Mouse (Mus musculus) neural tube, embryonic 14.5 days (tissue): Measurements from ENCODE around the gene Hdac9. TPM values are rescaled to one million over a fixed set of nuclear protein-coding genes. Genes with fewer than 3 reads are reported as not detected.

Experiments used
- ATAC-seq: fragments of 200-750 bp; cut with Nextera tagmentation; 2 replicates; pipeline ENCODE4 v1.8.0; 2017; ENCODE audit warnings: low read depth, mild to moderate bottlenecking, moderate TSS enrichment, moderate library complexity
- H3K27ac ChIP-seq: fragments of 300-500 bp; sonication (generic); 2 replicates; pipeline ENCODE4 v1.5.1; 2014; ENCODE audit warnings: low read depth, mild to moderate bottlenecking, control low read depth, low read length, moderate library complexity, mixed read lengths
- H3K27me3 ChIP-seq: fragments of 300-500 bp; sonication (generic); 2 replicates; pipeline ENCODE4 v1.6.1; 2014; ENCODE audit warnings: low read length; ENCODE audit not compliant: control insufficient read depth, insufficient read depth
- H3K36me3 ChIP-seq: fragments of 300-500 bp; sonication (generic); 2 replicates; pipeline ENCODE4 v1.6.1; 2014; ENCODE audit warnings: low read length, mixed read lengths; ENCODE audit not compliant: control insufficient read depth, insufficient read depth
- H3K4me1 ChIP-seq: fragments of 300-500 bp; sonication (generic); 2 replicates; pipeline ENCODE4 v1.6.1; 2014; ENCODE audit warnings: low read length; ENCODE audit not compliant: control insufficient read depth, insufficient read depth
- H3K4me2 ChIP-seq: fragments of 300-500 bp; sonication (generic); 2 replicates; pipeline ENCODE4 v1.6.1; 2014; ENCODE audit warnings: mild to moderate bottlenecking, low read depth, low read length, control low read depth
- H3K4me3 ChIP-seq: fragments of 300-500 bp; sonication (generic); 2 replicates; pipeline ENCODE4 v1.5.1; 2014; ENCODE audit warnings: low read depth, low read length, control low read depth, mixed read lengths
- H3K9ac ChIP-seq: fragments of 300-500 bp; sonication (generic); replicated peaks from 2 replicates; pipeline ENCODE4 v1.6.1; 2014; ENCODE audit warnings: low read depth, mild to moderate bottlenecking, control low read depth, low read length, mixed read lengths
- H3K9me3 ChIP-seq: fragments of 300-500 bp; sonication (generic); 2 replicates; pipeline ENCODE4 v1.6.1; 2016; ENCODE audit warnings: low read length; ENCODE audit not compliant: control insufficient read depth
- WGBS: fragments of 180-500 bp; shearing (Covaris S2); extraction: QIAGEN DNeasy Blood & Tissue Kit; methylation state at CpG from one replicate; pipeline ENCODE4 v1.1.7; 2014; 5-methylcytosine and 5-hydroxymethylcytosine counted together
- polyA plus RNA-seq: library from polyadenylated mRNA; unstranded; fragments of >200 nt; fragmentation: Nextera tagmentation; extraction: Ambion mirVana; gene quantifications from 2 replicates; pipeline ENCODE4 v1.2.1, GENCODE M21; 2014

Gene Hdac9
- polyA plus RNA-seq, 1 experiment from 2014 or later, result 14.1 TPM

DNA sequence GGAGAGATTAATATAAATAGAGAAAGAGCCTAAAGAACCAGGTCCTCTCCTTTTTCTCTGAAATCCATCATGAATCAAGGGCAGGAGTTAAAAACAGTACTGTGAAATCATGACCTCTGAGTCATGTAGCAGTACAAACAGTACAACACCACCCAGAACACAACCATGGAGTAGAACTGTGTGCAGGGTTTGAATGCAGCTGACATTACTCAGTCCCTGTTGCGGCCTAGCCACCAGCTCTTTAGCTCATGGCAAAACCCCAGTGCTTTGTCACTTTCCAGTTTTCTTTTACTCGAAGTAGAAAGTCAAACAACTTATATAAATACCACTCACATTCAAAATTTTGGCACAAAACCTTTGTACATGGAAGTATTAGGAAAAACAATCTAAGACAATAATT, 395.4 kb downstream of the Hdac9 start:
- Histone ChIP-seq H3K9ac (no peak overlapping the region), H3K36me3 (no peaks in the 10 kb centered on the region), H3K27me3 (no peaks in the 10 kb centered on the region), H3K4me1 (no peaks in the 10 kb centered on the region), H3K4me2 (no peak overlapping the region), H3K4me3 (no peak overlapping the region), H3K9me3 (no peaks in the 10 kb centered on the region), H3K27ac (no peak overlapping the region)
- ATAC-seq, result no peak
- 95% methylated on average over 2 of the region's 2 CpGs for WGBS

DNA sequence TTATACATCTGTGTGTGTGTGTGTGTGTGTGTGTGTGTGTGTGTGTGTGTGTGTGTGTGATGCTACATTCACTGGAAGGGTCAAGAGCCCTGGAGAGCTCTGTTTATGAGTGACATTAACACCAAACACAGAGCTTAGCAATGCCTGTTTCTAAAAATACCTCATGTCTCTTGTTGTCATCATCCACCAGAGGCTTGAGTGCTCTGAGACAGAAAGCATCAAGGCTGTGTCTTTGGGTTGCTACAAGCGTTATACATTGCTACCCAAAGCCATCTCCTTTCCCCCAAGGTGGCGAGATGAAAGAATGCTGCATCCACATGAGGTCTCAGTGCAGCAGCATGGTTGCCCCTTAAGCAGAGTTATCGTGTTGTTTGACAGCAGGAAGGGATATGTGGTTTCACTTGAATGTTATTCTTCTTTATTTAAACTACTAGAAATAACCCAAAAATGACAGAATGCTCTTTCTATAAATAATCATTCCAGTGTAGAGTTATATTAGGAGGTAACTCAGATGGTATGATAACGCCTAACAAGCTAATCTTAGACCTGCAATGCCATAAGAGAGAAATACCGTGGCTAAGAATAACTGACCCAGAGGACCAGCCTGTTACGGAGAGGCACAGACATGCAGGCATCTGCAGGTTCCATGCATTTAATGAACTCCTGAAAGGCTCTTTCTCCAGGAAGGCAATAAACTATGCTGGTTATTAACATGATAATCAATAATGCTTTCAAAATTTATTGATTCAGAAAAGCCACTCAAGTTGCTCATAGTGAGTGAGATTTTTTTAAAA, 399.9 kb downstream of the Hdac9 start:
- Histone ChIP-seq H3K36me3 (no peaks in the 10 kb centered on the region), H3K27ac (no peak overlapping the region), H3K9me3 (no peaks in the 10 kb centered on the region), H3K9ac (no peak overlapping the region), H3K4me3 (no peak overlapping the region), H3K4me2 (no peak overlapping the region), H3K27me3 (no peaks in the 10 kb centered on the region), H3K4me1 (no peaks in the 10 kb centered on the region)
- no peak; the same call in 1 of the 2 replicates for ATAC-seq
- WGBS, result 58% methylated on average over 6 of the region's 6 CpGs

DNA sequence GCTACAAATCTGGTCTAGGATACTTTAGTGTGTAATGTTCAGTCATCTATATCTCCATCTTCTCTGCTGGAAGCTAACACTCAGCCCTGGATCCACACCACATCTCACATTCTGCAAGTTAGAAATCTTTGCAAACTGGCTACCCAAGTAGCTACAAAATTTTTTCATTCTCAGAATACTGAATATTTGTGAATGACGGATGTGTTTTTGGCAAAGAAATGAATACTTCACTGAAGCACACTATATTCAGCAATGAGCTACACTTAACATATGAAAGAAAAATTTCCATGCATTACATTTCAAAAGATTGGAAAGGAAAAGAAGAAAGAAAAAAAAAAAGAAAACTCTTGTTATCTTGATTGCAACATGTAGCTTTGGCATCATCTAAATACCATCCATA, 410.6 kb downstream of the Hdac9 start:
- Histone ChIP-seq H3K27ac (no peak overlapping the region), H3K9ac (no peak overlapping the region), H3K4me2 (no peak overlapping the region), H3K36me3 (no peaks in the 10 kb centered on the region), H3K4me3 (no peak overlapping the region), H3K4me1 (no peaks in the 10 kb centered on the region), H3K9me3 (no peaks in the 10 kb centered on the region), H3K27me3 (no peaks in the 10 kb centered on the region)
- WGBS, result 98% methylated on average over 1 of the region's 1 CpGs
- ATAC-seq, result no peak

DNA sequence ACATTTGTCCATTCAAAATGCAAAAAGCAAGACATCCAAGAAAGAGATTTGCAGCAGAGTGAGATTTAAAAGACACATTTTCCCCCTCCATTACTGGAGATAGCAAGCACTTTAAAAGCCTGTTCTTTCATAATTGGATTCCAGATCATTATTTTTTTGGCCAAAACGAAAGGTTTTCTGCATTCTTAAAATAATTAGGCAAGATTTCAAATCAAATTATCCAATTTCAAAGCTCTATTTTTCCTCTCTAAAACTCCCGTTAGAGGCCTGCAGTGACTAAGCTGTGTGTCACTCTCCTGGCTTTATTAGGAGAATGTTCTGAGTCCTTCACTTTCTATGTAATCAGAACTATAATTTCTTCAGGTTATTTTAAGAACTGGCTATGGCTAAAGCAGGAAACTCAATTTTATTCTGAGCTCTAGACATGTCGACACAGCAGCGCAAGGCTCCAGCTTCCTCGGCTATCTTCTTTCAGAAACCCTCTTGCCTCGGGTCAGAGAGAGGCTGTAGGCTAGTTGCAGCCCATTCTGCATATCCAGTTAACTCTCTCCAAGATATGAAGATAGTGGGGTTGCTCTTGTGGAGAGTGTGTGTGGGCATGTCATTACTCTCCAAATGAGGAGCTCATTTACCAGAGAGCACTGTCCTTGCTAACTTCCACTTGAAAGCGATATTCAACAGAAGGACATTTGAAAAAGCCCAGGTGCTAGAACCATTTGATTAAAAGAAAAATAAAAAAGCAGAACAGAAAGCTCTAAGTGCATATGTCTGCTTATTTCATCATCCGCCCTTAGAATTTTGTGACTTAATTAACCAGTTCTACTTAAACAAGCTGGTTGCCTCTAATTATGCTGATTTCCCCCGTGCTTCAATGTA, 417.9 kb downstream of the Hdac9 start:
- H3K36me3 ChIP-seq, result no peaks in the 10 kb centered on the region
- H3K4me2 ChIP-seq, result no peak overlapping the region
- no peak overlapping the region for H3K27ac ChIP-seq
- no peak overlapping the region for H3K9ac ChIP-seq
- ATAC-seq, result no peak
- WGBS, result 77% methylated on average over 9 of the region's 9 CpGs
- no peaks in the 10 kb centered on the region for H3K4me1 ChIP-seq
- H3K27me3 ChIP-seq, result no peaks in the 10 kb centered on the region
- no peak overlapping the region for H3K4me3 ChIP-seq
- no peaks in the 10 kb centered on the region for H3K9me3 ChIP-seq

DNA sequence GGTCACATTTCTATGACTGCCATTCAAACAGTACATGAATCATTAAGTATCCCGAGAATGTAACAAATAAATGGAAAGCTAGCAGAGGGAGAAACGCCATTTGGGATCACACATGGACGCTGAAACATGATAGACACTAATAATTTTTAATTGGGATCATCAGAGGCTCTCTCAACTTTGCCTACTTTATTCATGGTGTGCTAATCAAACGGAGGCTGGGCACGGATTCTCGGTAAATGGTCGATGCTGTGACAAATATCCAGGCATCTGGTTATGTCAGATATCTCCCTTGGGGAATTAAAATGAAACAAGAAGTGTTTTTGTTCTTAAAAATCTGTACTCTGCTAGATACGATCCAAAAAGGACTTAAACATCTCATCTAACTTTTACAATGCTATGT, 418.6 kb downstream of the Hdac9 start:
- no peak overlapping the region for H3K4me3 ChIP-seq
- WGBS, result 52% methylated on average over 8 of the region's 8 CpGs
- no peak overlapping the region for H3K9ac ChIP-seq
- no peak overlapping the region for H3K27ac ChIP-seq
- ATAC-seq, result no peak
- no peaks in the 10 kb centered on the region for H3K9me3 ChIP-seq
- no peaks in the 10 kb centered on the region for H3K4me1 ChIP-seq
- no peaks in the 10 kb centered on the region for H3K36me3 ChIP-seq
- H3K4me2 ChIP-seq, result no peak overlapping the region
- H3K27me3 ChIP-seq, result no peaks in the 10 kb centered on the region

DNA sequence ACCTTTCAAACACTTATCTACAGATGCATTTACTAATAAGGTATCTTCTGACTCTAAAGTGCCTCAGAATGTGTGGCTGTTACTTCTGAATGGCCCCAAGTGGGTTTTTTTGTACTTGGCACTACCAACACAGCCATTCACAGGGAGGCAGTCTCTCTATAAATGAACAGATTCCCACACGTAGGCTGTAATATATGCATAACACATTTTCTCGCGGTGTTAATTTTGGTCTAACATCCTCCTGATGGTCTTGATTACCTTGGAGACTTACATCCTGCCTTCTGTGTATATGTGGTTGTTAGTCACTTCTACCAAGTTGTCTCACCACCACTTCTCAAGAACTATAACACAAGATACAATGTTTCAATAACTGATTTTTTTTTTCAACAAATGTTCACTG, 419.2 kb downstream of the Hdac9 start:
- no peak overlapping the region for H3K4me2 ChIP-seq
- no peak overlapping the region for H3K4me3 ChIP-seq
- no peaks in the 10 kb centered on the region for H3K9me3 ChIP-seq
- 44% methylated on average over 3 of the region's 3 CpGs for WGBS
- no peak overlapping the region for H3K9ac ChIP-seq
- no peaks in the 10 kb centered on the region for H3K27me3 ChIP-seq
- H3K36me3 ChIP-seq, result no peaks in the 10 kb centered on the region
- ATAC-seq, result no peak
- no peak overlapping the region for H3K27ac ChIP-seq
- H3K4me1 ChIP-seq, result no peaks in the 10 kb centered on the region

DNA sequence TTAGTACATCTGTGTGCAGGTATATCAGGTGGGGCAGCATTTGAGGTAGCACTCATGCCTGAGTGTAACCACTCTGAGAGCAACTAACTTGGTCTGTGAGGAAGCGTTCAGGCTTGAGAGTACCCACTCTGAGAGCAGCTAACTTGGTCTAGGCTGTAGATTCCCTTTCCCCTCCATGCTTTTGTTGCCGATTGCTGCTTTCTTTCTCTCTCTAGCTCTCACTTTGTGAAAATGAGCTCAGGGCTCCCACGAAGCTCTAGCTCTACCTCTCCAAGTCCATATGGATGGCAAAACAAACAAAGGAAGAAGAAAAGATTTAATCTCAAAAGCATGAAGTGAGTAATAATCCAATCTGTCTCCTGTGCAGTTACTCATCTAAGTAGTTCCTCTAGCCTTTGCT, 421.0 kb downstream of the Hdac9 start:
- no peaks in the 10 kb centered on the region for H3K36me3 ChIP-seq
- H3K4me2 ChIP-seq, result no peak overlapping the region
- no peaks in the 10 kb centered on the region for H3K4me1 ChIP-seq
- no peak overlapping the region for H3K9ac ChIP-seq
- no peaks in the 10 kb centered on the region for H3K9me3 ChIP-seq
- H3K4me3 ChIP-seq, result no peak overlapping the region
- H3K27ac ChIP-seq, result no peak overlapping the region
- 50% methylated on average over 3 of the region's 3 CpGs for WGBS
- no peak for ATAC-seq
- H3K27me3 ChIP-seq, result no peaks in the 10 kb centered on the region

DNA sequence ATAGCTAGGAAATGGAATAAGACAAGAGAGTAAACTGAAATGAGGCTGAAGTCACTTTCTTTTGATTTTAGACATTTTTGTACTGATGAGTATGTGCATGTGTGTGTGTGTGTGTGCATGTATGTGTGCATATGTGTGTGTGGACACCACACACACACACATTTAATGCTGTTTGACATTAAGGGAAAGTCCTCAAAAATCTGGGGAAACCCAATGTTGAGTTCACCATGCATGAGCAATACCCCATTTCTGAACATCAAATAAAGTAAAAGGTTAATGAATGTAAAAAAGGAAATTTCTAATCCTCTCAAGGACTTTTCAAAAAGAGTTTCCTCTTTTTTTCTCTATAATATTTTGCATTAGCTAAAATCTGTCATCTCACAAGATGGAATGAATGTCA, 427.3 kb downstream of the Hdac9 start:
- no peak overlapping the region for H3K4me3 ChIP-seq
- no peak overlapping the region for H3K4me2 ChIP-seq
- H3K9me3 ChIP-seq, result no peaks in the 10 kb centered on the region
- no peak overlapping the region for H3K9ac ChIP-seq
- ATAC-seq, result no peak
- H3K36me3 ChIP-seq, result no peaks in the 10 kb centered on the region
- no peaks in the 10 kb centered on the region for H3K4me1 ChIP-seq
- no peaks in the 10 kb centered on the region for H3K27me3 ChIP-seq
- H3K27ac ChIP-seq, result no peak overlapping the region

DNA sequence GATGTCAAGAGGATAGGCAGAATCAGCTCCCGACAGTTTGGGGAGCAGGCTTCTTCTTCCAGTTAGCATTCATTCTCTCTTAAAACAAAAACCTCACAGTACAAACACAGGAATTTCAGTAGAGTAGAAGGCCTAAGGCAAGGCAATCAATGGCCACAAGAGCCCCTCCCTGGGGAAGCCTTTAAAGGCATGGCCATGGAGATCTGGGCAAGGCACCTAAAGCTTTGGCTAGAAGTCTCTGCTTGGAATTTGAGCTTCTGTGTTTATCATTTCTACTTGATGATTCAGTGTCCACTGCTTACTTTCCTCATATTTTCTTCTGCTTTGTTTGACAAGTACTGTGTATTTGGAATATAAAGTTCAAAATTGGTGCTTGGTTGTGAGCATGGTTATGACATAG, 429.2 kb downstream of the Hdac9 start:
- Histone ChIP-seq H3K4me1 (no peaks in the 10 kb centered on the region), H3K9ac (no peak overlapping the region), H3K36me3 (no peaks in the 10 kb centered on the region), H3K4me2 (no peak overlapping the region), H3K4me3 (no peak overlapping the region), H3K27ac (no peak overlapping the region), H3K9me3 (no peaks in the 10 kb centered on the region), H3K27me3 (no peaks in the 10 kb centered on the region)
- no peak for ATAC-seq
- WGBS, result 92% methylated on average over 1 of the region's 1 CpGs
